Mouse (Mus musculus): ENCODE data around the gene Palm.

Palm gene

GRCm38 (mm10) chr10:79832026-79832785, 38.8 kb downstream of the Palm start:
- DNase-seq, result no peak

DNA sequence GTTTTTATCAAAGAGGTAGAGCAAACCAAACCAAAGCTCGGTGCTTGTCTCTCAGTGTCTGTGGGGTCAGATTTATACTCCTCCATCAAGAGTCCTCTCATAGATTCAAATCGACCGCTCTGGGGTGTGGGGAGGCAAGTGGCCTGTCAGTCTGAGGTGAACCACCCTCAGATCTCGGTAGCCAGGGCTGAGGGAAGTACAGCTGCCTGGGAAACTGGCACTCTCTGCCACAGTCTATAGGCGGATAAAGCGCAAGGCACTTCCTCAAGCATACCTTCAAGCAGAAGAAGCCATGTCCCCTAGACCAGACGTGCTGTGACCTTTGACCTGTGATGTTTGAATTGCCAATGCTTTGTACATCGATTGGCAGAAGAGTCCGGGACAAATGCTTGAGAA, 39.4 kb downstream of the Palm start:
- no peak for DNase-seq

DNA sequence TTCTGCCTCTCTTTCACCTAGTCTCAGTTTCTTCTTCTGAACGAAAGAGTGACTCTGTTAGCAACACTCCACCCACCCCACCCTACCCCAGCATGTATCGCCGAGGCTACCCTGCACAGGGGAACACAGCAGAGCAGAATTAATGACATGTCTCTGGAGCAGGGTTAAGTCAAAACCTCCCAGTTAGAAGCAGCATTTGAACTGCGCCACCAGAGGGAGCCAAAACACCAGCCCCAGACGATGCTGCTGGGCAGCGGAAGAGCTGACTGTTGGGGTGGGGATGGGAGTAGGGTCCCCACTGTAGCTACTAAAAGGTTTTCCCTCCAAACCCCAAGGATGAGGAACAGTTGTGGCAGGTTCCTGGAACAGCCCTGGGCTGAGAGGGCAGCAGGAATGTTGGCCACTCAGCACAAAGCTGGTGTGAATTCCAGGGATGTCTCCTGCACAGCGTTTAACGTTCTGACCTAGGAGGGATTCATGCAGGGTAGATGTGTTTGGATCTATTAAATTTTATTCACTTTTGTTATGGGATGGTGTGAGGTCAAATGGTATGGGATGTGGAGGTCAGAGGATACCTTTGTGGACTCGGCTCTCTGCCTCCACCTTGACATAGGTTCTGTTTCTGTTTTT, 41.5 kb downstream of the Palm start:
- peak; percentile 79 for DNase-seq

GRCm38 (mm10) chr10:79836918-79837317, 43.5 kb downstream of the Palm start:
- DNase-seq, result no peak

GRCm38 (mm10) chr10:79838151-79838550, 44.8 kb downstream of the Palm start:
- no peak for DNase-seq

- no peak for DNase-seq
Measured at GRCm38 (mm10) chr10:79840091-79840490, 46.7 kb downstream of the Palm start.

- peak; percentile 85 for DNase-seq
Measured at GRCm38 (mm10) chr10:79840644-79841551, 47.5 kb downstream of the Palm start.

GRCm38 (mm10) chr10:79842322-79842721, 49.0 kb downstream of the Palm start:
- no peak for DNase-seq

- DNase-seq, result no peak
Measured at GRCm38 (mm10) chr10:79843476-79843875, 50.1 kb downstream of the Palm start.

DNA sequence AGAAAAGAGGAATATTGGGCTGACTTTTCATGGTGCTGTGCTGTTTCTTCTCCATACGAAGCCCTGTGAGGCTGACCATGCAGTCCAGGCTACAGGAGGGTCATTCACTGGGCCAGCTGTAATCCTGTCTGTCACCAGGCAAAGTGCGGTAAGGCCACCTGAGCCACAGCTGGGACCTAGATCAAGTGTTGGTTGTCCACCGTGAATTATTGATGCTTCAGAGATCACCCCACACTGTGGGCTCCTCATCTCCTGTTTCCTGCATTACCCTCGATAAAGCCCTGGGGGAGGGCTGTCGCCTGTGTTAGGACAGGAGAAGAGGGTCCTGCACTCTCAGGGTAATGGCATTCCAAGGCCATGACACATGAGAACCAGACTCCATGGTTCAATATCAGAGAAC, 53.2 kb downstream of the Palm start:
- no peak for DNase-seq

- DNase-seq, result no peak
Measured at GRCm38 (mm10) chr10:79849941-79850628, 56.7 kb downstream of the Palm start.

GRCm38 (mm10) chr10:79851653-79852052, 58.3 kb downstream of the Palm start:
- no peak for DNase-seq

GRCm38 (mm10) chr10:79852107-79852789, 58.9 kb downstream of the Palm start:
- no peak for DNase-seq

DNA sequence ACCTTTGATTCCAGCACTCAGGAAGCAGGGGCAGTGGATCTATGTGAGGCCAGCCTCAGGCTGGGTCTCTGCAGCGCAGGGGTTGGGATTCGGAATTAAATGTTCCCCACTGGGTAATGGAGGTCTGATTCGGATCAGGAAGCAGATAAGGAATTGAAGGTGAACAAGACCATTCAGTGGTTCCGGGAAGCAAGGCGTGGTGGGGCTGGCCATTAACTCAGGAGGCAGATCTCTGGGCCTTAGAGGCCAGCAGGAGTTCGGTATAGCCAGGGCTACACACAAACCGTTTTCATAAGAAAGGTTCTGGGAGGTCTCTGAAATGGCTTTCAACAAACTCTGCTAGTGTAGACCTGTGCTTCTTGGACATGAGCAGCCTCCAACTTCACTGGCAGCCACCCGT, 59.5 kb downstream of the Palm start:
- no peak for DNase-seq

GRCm38 (mm10) chr10:79853392-79853791, 60.0 kb downstream of the Palm start:
- peak; percentile 80 for DNase-seq

GRCm38 (mm10) chr10:79853860-79854795, 60.8 kb downstream of the Palm start, which contains the start of gene Ptbp1:
Ptbp1 (plus strand) TSS chr10:79854427.
- DNase-seq, result peak; percentile 99

- no peak for DNase-seq
Measured at GRCm38 (mm10) chr10:79854801-79855541, 61.6 kb downstream of the Palm start.

- DNase-seq, result no peak
Measured at GRCm38 (mm10) chr10:79855558-79856184, 62.3 kb downstream of the Palm start.

DNA sequence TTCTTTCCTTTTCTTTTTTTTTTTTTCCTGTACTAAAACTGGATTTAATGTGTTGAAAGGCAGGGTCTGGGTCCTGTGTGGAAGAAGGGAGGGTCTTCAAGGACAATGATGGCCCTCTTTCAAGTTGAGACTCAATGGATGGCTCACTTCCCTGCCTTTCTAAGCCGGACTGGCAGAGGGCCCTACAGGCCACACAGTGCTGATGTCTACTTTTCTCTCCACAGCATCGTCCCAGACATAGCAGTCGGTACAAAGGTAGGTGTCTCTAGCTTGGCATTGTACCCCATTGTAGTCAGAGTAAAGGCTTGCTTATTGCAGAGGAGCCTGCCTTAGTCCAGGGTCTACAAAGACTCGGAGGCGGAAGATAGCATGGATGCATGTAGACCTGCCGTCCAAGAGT, 62.9 kb downstream of the Palm start:
- no peak for DNase-seq
